Mouse (Mus musculus) telencephalon, adult 2 months (tissue): Measurements from ENCODE around the gene Plpp2.

Experiments
- DNase-seq: peaks from one replicate; pipeline ENCODE4 v3.0.0-alpha.2; 2011; ENCODE audit warnings: low read depth, low spot score

The Plpp2 gene

DNA sequence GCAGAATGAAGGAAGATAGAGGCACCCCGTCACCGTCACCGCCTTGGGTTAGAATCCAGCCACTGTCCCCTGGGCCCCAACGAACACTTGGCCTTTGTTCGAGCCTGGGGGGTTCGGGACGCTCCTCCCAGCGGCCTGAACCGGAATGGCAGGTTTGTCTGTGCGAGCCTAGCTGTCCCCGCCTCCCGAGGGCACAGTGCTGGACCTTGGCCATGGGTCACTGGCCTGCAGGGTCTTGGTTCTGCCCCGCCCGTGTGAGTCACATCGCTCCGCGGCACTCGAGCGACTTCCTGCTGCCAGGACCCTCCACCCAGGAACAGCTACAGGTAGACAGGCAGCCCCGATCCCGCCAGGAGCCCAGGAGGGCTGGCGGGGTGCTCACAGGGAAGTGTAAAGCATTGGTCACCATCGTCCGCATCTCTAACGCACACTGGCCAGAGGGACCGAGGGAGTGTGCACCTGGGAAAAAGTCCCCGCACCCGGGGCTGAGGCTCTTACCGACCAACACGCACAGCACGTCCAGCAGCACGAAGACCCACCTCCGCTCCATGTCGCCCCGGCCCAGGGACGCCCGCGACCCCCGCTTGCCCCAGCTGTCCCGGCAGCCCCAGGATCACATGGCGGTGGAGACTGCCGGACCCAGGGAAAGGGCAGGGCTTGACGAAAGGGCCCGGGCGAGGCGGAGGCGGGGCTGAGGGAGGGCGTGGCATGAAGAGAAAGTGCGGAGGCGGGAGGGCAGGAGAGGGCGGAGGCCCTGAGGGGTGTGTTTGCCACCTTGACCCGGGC is at the start of gene Plpp2:
Gene Plpp2, minus strand, starts transcription at position 671 of the 786 bp plus-strand sequence.
- DNase-seq: no peak

DNA sequence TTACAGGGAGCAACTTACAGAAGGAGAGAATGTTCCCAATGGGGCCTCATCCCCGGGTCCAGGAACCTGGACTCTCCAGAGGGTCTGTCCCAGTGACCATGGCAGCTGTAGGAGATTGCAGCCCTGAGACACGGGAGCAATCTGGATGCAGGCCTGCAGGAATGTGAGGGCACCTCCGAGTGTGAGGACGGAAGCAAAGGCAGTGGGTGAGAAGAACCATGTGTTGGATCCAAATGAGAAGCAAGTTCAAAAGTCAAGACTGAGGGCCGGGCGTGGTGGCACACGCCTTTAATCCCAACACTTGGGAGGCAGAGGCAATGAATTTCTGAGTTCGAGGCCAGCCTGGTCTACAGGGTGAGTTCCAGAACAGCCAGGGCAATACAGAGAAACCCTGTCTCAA is 47.9 kb upstream of the Plpp2 start:
- DNase-seq: no peak

- DNase-seq: no peak
Measured at GRCm38 (mm10) chr10:79580811-79581210, 47.2 kb upstream of the Plpp2 start.

GRCm38 (mm10) chr10:79580356-79580755 is 46.8 kb upstream of the Plpp2 start:
- no peak for DNase-seq

GRCm38 (mm10) chr10:79579781-79580180 is 46.2 kb upstream of the Plpp2 start:
- DNase-seq: no peak

GRCm38 (mm10) chr10:79578891-79579290 is 45.3 kb upstream of the Plpp2 start:
- no peak for DNase-seq

- DNase-seq: no peak
Measured at GRCm38 (mm10) chr10:79578276-79578675, 44.7 kb upstream of the Plpp2 start.

DNA sequence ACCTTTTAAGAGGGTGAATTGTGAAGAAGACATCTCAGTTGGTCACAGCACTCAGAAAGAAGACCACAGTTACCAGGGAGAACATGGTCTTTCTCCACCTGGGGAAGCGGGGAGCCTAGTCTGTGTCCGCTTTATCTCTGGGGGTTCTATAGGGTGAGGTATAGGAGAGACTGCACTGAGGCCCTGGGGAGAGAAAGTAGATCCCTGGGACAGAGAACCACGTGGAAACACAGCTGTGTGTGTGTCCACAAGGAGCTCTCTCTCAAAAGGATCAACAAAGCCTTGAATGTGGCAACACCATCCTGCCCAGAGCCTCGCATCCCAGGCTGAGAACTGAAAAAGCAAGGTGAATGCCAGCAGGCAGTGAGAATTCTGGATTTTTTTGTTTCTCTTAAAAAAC is 43.8 kb upstream of the Plpp2 start:
- no peak for DNase-seq

DNA sequence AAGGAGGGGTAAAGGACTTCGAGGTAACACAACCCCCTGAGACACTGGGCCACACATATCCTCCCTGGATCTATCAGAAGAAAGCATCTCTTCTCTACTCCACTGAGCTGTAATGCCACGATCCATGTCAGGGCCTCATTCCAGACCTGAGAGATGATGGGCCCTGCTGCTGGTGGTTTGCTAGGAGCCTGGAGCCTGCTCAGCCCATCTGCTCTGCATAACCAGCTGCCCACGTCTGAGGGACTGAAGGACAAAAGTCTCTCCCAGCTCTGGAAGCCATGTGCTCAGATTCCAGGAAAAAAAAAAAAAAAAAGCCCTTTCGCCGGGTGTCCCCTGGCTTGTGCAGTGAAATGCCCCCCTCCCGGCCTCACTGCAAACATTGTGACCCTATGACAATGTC is 42.2 kb upstream of the Plpp2 start:
- DNase-seq: no peak

DNA sequence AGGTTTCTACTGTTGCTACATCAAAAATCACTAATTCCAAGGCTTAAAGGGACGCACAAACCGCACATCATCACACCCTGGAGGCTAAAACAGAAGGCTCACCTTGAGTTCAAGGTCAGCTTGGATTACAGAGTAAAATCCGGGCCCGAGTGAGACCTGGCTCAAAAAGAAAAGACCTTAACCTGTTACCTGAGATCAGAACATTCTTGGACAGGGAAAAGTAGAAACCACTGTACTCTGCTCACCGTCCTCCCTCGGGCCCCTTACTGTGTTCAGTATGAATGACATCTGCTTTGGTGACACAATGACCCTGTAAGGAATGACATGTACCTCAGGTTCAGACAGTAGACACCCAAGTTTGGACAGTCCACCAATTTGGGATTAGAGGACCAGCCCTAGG is 41.2 kb upstream of the Plpp2 start:
- no peak for DNase-seq

- no peak for DNase-seq
Measured at GRCm38 (mm10) chr10:79574350-79574749, 40.8 kb upstream of the Plpp2 start.

DNA sequence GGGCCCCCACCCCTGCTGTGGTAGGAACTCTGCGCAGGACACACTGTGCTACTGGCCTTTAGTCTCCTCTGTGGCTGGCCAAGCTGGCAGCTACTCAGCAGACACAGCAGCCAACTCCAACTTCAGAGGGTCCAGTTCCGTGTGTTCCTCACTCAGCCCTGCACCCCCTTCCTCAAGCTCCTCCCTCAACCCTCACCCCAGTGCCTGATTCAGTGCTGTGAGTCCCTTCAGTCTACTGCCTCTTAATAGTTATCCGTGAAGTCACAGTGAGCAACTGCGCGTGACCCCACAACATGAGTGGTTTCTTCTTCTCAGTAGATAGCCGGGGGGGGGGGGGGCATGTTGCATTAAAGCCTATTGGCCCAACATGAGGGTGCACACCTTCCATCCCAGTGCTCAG is 40.0 kb upstream of the Plpp2 start:
- DNase-seq: no peak

DNA sequence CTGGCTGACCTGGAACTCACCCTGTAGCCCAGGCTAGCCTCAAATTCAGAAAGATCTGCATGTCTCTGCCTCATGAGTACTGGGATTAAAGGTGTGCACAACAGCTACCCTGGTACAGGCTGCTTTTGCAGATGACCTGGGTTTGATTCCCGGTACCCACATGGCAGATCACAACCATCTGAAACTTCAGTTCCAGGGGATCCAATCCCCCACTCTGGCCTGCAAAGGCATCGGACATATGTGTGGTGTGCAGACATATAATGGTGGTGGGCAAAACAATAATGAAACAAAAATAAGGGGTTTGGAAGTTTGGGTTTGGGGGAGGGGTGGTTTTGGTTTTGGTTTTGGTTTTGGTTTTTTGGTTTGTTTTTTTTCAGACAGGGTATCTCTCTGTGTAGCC is 37.7 kb upstream of the Plpp2 start:
- DNase-seq: no peak

- no peak for DNase-seq
Measured at GRCm38 (mm10) chr10:79569921-79570320, 36.3 kb upstream of the Plpp2 start.

DNA sequence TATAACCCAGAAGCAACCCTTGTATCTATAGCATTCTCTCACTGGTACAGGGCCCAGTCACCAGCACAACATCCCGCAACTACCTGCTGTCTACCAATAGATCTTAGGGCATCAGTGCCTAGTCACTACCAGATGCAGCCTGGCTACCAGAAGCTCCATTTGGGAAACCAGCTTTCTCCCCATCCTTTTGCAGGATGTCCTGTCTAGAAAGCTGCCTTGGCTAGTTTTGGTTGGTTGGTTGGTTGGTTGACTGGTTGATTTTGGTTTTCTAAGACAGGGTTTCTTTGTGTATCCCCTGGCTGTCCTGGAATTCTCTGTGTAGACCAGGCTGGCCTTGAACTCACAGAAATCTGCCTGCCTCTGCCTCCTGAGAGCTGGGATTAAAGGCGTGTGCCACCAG is 26.1 kb upstream of the Plpp2 start:
- DNase-seq: no peak

- DNase-seq: no peak
Measured at GRCm38 (mm10) chr10:79557496-79557895, 23.9 kb upstream of the Plpp2 start.

- DNase-seq: no peak
Measured at GRCm38 (mm10) chr10:79556951-79557350, 23.4 kb upstream of the Plpp2 start.

DNA sequence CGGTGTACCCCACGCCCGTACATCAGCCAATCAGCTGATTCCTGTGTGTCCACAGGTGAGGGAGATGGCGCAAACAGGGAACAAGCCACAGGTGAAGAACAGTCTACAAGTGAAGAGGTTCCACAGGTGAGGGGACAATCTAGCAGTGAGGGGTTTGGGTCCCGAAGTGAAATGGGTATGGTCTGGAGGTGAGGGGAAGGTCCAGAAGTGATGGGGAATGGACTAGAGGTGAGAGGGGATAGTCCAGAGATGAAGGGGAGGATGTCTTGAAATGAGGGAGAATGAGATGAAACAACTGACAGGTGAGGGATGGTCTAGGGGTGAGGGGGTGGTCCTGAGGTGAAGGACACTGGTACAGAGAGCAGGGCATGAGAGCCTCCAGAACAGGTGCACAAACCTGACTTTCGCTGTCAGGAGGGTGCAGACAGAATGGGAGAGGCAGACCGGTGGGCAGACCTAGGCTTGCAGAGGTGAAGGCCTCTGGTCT is 21.7 kb upstream of the Plpp2 start:
- no peak for DNase-seq

DNA sequence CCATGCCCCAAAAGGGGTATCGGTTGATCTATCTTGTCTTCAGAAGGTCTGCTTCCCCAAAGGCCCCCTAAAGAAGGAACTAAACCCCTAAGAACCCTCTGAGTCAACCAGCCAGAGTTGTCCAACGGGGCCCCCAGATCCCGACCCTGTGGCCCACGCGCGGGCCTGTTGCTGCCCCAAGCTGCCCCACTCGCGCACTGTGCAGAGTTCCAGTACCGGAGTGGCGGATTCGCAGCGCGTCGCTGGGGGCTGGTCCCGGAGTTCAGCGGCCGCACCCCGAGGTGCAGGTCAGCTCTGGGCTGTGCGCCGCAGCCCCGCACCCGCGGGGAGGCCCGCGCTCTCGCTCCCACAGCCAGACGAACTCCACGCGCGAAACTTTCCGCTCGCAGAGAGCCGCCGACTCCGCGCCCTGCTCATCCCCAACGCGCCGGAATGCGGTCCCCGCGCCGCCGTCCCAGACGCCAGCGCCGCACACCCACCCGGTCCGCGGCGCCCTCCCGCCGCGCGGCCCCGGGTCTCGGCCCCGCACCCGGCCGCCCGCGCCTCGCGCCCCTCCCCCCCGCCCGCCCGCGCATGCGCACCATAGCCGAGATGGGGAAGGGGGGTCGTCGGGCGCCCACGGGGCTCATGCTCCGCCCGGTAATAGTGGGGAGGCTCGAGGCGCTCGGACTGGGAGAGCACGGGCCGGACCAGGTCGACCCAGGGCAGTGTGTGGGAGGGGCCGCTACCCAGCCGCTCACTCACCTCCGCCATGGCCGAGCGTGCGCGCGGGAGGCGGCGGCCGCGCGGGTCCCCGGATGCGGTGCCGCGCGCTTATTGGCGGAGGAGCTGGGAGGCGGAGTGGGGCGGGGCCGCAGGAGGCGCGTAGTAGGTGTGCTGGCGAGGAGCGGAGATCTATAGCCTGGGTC is 21.0 kb upstream of the Plpp2 start, which contains the start of gene Mier2:
Gene Mier2, minus strand, starts transcription at position 870 of the 908 bp plus-strand sequence.
- peak; percentile 39 for DNase-seq

GRCm38 (mm10) chr10:79553691-79554090 is 20.1 kb upstream of the Plpp2 start:
- DNase-seq: no peak

DNA sequence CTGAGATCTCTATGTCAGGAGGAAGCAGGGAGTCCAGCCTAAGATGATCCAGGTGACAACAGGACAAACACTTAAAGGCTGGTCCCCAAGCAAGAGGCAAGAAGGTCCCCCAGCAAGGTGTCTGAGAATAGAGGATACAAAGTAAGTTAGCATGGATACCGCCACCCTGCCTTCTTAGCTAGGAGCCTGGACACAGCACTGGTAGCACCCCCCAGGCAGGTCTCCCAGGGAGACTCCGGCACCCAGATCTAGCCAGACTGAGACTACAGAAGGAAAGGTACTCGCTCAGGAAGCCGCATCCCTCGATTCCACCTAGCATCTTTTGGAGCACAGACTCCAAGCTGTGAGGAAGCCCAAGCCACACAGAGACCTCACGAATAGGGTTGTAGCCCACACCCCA is 19.6 kb upstream of the Plpp2 start:
- DNase-seq: no peak

DNA sequence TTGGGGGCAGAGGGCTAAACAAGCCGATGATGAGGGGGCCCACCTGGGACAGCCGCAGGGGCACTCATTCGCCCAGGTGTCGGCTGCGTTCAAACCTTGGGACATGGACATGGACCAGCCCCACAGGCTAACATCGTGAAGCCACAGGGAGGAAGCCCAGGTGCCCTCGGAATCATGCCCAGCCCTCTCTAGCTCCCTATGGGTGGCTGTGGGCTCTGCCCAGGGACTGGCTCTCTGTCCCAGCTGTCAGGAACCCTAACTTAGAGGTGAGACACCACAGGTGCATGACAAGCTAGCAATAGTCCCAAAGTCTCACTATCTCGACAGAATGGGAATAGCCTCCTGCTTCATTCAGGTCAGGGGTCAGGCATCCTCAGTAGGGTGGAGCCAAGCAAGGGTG is 18.9 kb upstream of the Plpp2 start:
- no peak for DNase-seq

GRCm38 (mm10) chr10:79550366-79550765 is 16.8 kb upstream of the Plpp2 start:
- no peak for DNase-seq
